Mouse (Mus musculus) thymus, adult 18-20 months (tissue): ENCODE measurements around the gene Hist1h2bc.
"Not testable (repeated sequence)": the region's sequence is repeated elsewhere in the genome, so short reads cannot be mapped to it uniquely, and the experiment has no call there.

Experiments used
- DNase-seq, 2 experiments: peaks; one replicate each; pipeline ENCODE4 v3.0.0; 2022; ENCODE audit warnings: mixed read lengths in 2 of 2

The Hist1h2bc gene

DNA sequence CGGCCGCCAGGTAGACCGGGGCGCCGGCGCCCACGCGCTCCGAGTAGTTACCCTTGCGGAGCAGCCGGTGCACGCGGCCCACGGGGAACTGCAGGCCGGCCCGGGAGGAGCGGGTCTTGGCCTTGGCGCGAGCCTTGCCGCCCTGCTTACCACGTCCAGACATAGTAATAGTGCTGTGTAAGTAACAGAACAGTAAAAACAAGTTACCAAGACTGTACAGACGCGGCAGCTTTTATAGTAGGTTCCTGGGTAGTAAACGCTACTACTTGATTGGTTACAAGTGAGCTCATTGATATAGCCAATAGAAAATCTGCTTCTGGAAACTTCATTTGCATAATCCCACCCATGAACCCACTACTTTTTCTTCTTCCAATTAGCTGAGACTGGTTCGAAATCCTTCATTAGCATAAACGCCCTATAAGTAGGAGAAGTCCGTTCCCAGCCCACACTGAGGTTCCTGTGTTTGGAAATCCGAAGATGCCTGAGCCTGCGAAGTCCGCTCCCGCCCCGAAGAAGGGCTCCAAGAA lies at the start of gene Hist1h2bc, which contains the start of gene Hist1h2ac:
Hist1h2bc (plus strand) TSS at position 445 of the 527 bp plus-strand sequence.
Hist1h2ac (minus strand) TSS at position 194 of the 527 bp plus-strand sequence.
- peak; percentile 69 to 81 for DNase-seq

DNA sequence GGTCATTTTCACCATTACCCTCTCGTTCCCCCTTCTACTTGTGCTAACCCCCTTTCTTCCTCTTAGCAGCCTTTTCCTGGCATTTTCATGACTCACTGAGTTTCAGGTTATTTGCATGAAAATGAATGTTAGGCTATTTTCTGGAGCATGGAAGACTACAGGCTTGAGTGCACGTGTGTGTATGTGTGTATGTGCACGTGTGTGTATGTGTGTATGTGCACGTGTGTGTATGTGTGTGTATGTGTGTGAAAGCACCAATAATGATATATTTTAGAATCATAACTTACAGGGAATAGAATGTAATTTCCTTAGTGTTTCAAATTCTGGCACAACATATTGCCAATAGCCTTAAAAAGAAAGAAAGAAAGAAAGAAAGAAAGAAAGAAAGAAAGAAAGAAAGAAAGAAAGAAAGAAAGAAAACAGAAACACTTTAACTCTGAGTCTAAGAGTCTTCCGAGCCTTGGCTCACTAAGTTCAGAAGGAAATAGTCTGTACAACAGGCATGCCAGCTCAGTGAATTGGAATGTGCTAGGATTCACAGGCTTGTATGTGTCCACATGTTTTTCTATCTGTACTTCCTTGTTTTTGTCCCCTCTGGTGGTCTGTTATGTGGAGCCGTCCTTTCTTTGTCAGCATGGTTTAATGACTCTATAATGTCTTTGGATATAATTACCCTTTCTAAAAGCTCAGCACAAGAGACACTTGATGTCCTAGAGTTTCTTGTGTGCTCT lies 24.2 kb upstream of the Hist1h2bc start:
- DNase-seq, result no peak

DNA sequence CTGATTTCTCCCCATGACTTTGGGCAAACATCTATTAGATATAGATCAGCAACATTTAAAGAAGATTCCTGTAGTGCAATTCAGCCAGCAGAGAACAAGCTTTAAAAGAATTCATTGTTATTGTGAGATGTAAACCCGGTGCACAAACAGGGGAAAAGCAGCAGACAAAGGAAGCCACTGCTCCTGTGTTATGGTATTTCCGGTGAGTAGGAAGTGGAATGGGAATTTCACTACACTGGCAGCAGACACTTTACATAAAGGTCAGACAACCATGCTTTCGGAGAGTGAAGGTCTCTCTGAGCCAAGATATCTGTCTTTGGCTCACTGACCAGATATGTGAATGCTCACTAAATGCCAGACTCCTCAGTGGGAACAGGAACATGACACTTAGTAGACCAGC lies 21.5 kb upstream of the Hist1h2bc start:
- no peak for DNase-seq

DNA sequence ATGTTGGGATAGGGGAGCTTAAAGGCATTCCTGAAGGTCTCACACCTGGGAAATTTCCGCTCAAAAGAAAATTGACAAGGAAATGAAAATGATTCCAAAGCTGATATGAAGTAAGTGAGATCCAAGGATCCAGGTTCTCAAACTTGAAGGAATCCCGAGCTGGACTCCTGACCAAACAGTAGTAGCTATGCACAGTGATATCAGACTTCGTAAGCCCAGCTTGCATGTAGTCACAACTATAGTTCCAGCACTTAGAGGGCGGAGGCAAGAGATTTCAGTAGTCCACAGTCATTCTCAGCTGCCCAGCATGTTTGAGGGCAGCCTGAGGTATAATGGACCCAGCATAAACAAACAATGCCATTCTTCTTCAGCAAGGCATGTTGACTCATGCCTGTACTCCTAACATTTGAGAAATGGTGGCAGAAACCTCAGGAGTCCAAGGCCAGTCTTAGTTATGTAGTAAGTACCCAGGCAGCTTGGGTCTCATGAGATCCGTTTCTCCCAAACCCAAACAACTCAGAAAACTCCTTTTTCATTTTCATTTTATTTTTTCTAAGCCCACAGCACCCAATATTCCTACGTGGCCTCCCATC lies 1.9 kb upstream of the Hist1h2bc start:
- no peak for DNase-seq

DNA sequence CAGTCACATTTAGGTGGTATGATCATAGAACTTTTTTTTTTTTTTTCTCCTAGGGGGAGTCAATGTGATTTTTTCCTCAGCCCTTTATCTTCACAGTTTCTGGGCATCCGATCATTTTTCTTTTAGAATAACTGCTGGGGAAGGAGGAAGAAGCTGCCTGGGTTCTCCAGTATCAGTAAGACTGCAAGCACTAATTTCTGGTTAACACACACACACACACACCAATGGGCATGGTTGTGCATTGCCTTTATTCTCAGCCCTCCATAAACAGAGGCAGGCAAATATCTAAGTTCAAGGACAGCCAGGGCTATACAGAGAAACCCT lies 1.4 kb upstream of the Hist1h2bc start:
- DNase-seq, result no peak

DNA sequence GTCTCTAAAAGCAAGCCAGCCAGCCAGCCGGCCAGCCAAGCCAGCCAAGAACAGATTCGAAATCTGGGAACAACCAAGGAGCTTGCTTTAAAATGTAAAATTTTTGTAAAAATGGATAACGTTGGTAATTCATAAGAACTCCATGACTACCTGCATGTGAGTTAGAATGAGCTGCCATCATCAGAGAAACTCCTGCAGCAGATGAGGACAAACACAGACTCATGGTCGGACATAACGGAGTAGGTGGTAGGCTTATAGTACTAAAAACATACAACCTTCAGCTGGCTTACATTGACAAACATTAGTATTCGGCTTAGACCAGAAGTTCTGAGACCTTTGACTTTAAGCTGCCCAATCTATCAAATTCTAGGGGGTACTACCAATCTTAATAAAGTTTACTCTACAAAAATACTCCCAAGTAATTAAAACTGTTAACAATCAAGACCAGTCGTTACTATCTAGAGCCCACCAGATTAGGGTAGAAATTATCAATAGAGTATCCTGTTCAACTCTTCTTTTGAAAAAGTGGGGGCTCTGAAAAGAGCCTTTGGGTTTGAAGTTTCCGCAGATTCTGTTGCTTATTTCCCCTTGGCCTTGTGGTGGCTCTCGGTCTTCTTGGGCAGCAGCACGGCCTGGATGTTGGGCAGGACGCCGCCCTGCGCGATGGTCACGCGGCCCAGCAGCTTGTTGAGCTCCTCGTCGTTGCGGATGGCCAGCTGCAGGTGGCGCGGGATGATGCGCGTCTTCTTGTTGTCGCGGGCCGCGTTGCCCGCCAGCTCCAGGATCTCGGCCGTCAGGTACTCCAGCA lies 848 bp upstream of the Hist1h2bc start:
- DNase-seq, result not testable (repeated sequence)

DNA sequence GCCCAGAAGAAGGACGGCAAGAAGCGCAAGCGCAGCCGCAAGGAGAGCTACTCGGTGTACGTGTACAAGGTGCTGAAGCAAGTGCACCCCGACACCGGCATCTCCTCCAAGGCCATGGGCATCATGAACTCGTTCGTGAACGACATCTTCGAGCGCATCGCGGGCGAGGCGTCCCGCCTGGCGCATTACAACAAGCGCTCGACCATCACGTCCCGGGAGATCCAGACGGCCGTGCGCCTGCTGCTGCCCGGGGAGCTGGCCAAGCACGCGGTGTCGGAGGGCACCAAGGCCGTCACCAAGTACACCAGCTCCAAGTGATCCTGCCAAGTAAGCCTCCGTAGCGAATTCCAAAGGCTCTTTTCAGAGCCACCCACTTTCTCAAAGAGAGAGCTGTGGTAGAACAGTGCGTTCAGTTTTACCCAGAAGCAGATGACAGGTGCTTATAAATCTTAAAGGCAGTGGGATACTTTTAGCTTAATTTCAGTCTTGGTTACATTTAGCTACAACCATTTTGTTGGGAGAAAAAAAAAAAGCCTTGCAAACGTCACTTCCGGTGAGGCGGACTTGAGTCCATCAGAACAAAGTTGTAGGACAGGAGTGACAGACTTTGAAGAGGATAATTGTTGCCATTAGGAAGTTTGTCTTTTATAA lies 421 bp downstream of the Hist1h2bc start:
- peak in 1 of 2 experiments; percentile 23 for DNase-seq

DNA sequence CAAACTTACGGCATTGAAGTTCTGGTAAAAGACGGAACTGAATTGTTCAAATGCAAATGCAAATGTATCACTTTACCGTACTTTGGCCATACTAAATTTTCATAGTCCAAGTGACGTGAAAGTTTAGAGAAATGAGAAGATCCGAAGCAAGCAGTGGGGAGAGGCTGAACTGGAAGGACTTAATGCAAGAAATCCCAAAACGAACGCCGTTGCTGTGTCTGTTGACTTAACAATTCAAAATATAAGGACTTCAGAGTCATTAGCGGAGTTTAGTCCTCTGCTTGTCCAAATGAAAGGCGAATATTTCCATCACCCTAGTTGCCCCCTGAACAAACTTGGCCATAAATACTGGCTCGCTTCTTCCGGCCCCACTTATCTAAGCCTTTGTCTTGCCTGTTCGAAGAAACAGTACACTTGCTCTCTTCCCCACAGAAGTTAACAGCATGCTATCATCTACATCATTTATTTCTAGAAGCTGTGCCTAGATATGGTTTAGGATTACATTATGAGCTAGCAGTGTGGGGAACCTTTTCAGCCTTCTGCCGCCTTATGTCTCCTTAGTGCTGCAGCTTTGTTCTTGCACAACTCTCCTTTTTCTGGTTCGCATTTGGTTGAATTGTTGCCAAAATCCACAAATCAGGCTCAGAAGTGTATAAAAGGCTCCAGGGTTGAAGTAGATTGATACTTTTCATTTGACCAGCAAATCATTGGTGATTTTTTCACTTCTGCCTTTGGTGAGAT lies 1.3 kb downstream of the Hist1h2bc start:
- no peak for DNase-seq

DNA sequence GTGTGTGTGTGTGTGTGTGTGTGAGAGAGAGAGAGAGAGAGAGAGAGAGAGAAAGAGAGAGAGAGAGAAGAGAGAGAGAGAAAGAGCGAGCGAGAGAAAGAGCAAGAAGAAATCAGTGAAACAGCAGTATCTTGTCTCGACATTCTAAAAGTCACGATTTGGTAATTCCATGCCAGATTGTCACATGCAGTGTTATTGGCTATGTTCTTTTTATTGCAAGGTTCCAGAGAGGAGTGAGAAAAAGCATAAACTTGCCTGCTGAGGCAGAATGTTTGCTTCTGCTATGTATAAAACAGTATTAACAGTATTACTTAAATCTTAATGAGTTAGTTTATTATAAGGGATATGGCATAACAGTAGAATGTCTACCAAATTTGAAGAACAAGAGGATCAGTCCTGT lies 2.0 kb downstream of the Hist1h2bc start:
- DNase-seq, result no peak

DNA sequence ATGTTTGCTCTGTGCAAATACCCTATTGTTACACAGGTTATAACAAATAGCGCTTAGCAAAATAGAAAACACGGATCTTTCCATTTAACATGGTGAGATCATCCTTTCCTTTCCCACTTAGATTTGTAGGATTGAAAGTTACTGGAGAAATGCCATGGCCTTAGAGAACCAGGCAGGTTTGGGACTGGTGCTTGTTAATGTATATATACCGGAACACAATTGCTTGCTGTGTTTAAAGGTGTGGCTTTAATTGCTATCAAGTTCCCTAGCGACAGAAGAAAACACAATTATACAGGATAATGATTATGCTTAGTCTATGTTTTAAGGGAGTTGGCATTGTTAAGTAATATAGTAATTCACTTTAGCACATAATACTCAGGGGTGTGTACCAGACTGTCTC lies 3.2 kb downstream of the Hist1h2bc start:
- no peak for DNase-seq

DNA sequence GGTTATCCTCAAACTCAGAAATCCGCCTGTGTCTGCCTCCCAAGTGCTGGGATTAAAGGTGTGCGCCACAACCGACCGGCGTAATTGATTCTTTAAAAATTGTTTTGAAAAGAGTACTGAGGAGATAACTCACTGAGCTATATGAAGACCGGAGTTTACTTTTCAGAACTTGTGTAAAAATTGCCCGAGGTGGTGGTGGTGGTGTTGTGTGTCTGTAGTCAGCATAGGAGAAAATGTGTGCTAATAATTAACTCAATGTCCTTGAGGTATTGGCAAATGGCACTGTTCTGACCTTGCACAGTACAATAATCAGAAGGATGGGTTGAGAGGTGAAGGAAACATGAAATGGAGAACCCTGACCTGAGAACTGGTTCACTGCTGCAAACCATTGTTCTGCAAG lies 3.9 kb downstream of the Hist1h2bc start:
- no peak for DNase-seq

DNA sequence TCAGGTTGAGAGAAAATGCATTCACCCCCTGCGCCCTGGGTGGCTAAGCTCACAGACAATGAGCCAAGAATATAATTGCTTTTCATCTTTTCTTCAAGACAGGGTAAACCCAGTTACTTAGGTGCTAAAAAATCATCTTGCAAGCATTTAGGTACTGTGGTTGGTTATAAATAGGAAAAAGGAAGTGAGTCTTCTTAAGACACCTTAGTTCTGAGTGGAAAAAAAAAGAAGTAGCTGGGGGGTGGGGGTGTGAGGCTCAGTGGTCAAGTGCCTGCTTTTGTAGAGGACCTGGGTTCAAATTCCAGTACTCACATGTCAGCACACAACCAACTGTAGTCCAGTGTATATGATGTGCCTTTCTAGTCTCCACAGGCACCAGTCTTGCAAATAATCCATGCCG lies 5.0 kb downstream of the Hist1h2bc start:
- no peak for DNase-seq

DNA sequence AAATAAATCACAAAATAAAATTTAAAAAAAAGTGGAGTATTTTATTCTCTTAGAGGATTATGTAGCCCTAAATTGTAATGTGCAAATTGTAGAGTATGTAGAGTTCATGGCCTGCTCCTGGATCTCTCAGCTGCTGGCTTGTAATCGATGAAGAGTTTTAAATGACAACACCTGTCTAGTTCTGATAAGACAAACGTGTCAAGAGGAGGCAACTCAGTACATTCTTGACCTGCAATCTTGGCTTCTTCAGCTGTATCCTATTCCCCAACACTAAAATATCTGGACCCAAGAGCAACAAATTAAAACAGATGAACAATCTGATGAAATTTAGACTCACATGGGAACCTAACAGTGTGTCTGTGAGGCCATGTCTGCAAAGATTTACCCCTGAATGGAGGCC lies 5.5 kb downstream of the Hist1h2bc start:
- DNase-seq, result no peak

DNA sequence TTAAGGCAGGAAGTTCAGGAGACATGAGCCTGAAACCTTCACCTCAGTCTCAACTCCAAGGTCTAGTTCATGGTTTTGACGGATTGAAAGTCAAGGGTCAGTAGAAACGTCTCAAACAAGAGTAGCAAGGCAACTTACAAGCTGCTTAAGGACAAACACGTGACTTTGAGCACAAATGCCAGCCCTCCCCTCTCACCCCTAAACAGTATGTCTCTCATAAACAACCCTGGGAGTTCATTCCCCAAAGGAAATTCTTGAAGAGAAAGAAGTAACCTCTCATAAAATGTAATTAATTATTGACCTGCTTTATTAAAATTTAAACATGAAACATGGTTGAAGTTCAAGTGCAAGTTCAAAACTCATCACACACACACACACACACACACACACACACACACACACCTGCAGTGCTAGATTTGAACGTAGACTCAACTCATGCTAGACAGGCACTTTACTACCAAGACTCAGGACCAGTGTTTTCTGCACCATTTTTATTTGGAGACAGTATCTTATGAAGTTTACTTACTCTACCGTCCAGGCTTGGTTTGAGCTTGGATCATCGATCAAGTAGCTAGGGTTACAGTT lies 9.9 kb downstream of the Hist1h2bc start:
- DNase-seq, result no peak

DNA sequence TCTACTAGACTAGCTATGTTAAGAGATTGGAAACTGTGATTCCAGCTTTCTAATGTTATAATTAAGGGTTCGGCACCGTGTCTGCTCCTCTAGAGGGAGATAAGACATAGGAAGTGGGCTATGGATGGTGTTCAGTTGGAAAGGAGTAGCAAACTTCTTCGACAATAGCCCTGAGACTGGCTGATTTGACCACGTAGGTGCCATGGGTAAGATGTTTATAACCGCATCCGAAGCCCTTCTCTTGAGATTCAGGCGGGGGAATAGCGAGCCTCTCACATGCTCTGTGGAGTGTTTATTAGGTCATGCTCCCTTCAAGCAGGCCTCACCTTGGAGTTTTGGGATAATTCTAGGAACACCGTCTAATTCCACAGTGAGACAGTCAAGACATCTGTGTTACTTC lies 11.0 kb downstream of the Hist1h2bc start:
- no peak for DNase-seq

DNA sequence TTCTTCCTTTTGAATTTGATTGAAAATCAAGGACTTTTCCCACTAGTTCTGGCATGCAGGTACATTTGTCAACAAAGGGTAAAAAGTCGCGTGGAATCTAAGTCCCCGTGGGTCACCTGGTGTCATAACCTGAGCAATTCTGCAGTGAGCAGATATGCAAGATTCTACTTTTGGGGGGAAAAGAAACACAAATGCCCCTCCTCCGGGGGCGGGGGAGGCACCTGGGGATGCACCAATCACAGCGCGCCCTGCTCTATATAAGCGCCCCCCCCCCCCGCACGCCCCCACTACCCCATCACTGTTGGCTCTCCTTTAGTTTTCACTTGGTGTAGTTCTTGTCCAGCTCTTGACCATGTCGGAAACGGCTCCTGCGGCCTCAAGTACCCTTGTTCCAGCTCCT lies 11.5 kb downstream of the Hist1h2bc start, which contains the start of gene Hist1h1t:
Hist1h1t (plus strand) TSS at position 301 of the 400 bp plus-strand sequence.
- DNase-seq, result no peak

DNA sequence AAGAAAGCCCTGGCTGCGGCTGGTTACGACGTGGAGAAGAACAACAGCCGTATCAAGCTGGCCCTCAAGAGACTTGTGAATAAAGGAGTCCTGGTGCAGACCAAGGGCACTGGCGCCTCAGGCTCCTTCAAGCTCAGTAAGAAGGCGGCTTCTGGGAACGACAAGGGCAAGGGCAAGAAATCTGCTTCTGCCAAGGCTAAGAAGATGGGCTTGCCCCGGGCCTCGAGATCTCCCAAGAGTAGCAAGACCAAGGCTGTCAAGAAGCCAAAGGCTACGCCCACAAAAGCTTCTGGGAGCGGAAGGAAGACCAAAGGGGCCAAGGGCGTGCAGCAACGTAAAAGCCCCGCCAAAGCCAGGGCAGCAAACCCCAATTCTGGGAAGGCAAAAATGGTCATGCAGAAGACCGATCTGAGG lies 12.1 kb downstream of the Hist1h2bc start:
- DNase-seq, result no peak

DNA sequence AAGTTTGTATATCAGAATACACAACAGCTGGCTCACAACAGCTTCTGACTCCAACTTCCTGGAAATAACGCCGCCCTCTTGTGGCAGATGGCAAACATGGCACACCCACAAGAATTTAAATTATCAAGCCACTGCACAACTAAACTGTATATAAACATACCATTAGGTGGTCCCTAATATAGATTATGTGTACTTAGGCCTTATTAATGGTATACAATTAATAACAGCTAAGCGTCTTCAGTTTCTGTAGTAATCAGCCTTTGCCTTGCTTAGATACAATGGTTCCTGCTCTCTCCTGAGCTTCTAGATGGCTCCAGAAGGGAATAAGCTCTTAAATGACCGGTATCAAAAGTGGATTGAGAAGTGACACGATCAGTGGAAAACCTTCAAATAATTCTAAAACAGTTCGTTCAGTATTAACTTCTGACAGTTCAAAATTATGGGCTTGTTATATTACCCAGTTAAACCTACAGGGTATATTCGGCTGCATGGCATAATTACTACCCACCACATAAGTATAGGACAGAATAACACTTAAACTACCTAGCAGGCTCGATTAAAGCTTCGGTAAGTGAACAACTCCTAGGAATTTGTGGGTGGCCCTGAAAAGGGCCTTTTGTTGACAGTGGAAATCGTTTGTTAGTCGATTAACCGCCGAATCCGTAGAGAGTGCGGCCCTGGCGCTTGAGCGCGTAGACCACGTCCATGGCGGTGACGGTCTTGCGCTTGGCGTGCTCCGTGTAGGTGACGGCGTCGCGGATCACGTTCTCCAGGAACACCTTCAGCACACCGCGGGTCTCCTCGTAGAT lies 13.7 kb downstream of the Hist1h2bc start:
- DNase-seq, result peak in 1 of 2 experiments; percentile 59

DNA sequence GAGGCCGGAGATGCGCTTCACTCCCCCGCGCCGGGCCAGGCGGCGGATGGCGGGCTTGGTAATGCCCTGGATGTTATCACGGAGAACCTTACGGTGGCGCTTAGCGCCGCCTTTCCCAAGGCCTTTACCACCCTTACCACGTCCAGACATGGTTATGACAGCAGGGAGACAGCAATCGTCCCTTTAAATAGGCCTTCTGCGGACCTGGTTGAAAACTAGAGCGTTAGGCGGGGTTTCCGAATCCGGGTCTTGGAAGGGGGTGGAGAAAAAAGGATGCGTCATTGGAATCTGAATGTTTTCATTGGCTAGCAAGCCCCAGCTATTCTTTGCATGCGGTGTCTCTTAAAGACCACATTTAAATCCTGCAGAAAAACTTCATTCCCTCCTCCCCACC lies 14.3 kb downstream of the Hist1h2bc start, which contains the start of gene Hist1h4c:
Hist1h4c (minus strand) TSS at position 155 of the 394 bp plus-strand sequence.
- DNase-seq, result peak; percentile 95 to 99

DNA sequence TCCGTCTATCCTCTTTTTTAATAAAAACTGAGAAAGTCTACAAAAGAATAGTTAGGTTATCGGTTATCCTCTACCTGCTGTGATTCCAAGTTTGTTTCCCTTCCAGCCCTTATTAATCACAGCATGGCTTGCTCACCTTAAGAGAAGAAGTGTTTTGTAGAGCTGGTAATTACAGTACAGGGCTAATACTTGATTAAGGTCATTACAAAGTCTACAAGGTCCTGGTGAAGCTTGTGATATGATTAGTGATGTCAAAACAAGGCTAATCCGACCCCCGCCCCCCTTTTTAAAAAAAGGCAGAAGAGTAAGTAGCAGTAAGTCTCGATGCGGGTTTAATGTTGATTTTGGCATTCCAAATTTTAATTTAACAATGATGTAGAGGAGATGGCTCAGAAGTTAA lies 15.0 kb downstream of the Hist1h2bc start:
- DNase-seq, result no peak

DNA sequence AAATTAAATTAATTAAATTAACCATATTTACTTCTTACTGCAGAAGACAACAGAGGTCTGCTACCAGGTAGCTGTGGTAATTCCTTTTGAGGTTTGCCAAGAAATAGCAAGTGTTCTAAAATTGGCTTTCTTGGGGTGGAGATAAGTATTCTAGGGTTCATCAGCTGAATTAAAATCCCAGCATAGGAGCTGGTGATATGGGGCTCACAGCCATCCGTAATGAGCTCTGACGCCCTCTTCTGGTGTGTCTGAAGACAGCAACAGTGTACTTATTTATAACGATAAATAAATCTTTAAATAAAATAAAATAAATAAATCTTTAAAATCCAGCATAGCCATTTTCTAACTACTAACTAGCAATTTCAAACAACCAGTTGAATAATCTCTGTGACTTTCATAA lies 15.8 kb downstream of the Hist1h2bc start:
- no peak for DNase-seq
